8 mouse cellular contexts compared by ENCODE assay signal in the genomic region with DNA sequence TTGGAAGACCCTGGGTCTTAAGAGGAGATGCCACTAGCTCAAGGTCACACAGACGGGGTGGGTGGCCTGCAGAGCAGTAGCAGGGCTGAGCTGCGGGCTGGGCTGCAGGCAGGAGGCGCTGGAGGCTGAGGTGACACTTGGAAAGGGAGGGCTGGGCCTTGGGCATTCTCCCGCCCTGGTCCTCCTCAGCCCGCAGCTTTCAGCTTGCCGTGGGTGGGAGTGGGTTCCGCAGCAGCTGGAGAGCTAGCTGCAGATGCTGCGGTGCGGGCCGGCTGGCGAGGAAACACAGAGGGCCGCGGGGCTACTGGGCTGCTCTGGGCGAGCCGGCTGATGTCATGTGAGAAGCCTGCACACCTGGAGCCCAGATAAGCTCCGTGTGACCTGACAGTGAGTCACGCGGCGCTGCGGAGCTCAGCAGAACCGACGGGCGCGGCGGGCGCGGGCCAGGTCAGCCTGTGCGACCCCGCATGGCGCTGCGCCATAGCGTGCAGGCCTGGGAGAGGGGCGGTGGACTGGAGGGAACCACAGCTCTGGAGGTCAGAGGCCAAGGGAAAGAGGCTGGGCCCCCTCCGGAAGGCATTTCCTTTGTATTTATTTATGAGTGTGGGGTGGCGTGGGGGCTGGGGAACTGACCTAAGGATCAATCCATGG. TPM values are rescaled to one million over a fixed set of nuclear protein-coding genes. Genes with fewer than 3 reads are reported as not detected.
A peak's percentile ranks its signal among the peaks of the same experiment; 100 is the strongest.
DNase-seq lines count a peak whose midpoint lies in the region; ATAC-seq and TF ChIP-seq lines count a peak whose summit lies in the region.

No protein-coding gene starts in this region.

- H3K27ac ChIP-seq in left cerebral cortex, adult 2 months: peak overlapping the region; percentile 97
- peak overlapping the region; percentile 81 for H3K27ac ChIP-seq in embryonic facial prominence, embryonic 10.5 days (replicated peaks)
- peak overlapping the region; percentile 75 to 85 for H3K27ac ChIP-seq in heart, embryonic 14.5 days (replicated peaks in 1 of 2; ENCODE audit: control insufficient read depth in 1 of 2, insufficient read depth in 1 of 2, low read depth in 2 of 2, low read length in 2 of 2)
- H3K27ac ChIP-seq in kidney, postnatal 0 days: peak overlapping the region; percentile 78
- H3K27ac ChIP-seq in lung, embryonic 14.5 days (ENCODE audit: low read depth): peak overlapping the region; percentile 52; the same call in 1 of the 2 replicates
- peak overlapping the region; percentile 88 for H3K27ac ChIP-seq in olfactory bulb, adult 2 months (ENCODE audit: insufficient read depth, low read depth, low read length)

- TF ChIP-seq POLR2A in olfactory bulb, adult 2 months (IDR thresholded peaks at IDR 0.05; ENCODE audit: insufficient read depth, low read depth, low read length): no peak

- peak overlapping the region; percentile 92 for H3K4me2 ChIP-seq in heart, embryonic 14.5 days (ENCODE audit: low read length)
- H3K4me2 ChIP-seq in kidney, postnatal 0 days (ENCODE audit: low read length): peak overlapping the region; percentile 84
- peak overlapping the region; percentile 91 for H3K4me2 ChIP-seq in lung, embryonic 14.5 days

- H3K9ac ChIP-seq in heart, embryonic 14.5 days (ENCODE audit: low read length): peak overlapping the region; percentile 75
- H3K9ac ChIP-seq in kidney, postnatal 0 days (ENCODE audit: low read depth, low read length): peak overlapping the region; percentile 60
- peak overlapping the region; percentile 45 for H3K9ac ChIP-seq in lung, embryonic 14.5 days

- peaks cover 20% of the 10 kb centered on the region for H3K27me3 ChIP-seq in embryonic facial prominence, embryonic 10.5 days (replicated peaks; ENCODE audit: low read depth, poor library complexity, severe bottlenecking)
- H3K27me3 ChIP-seq in heart, embryonic 14.5 days (ENCODE audit: control insufficient read depth, insufficient read depth, low read length): no peaks in the 10 kb centered on the region
- no peaks in the 10 kb centered on the region for H3K27me3 ChIP-seq in kidney, postnatal 0 days (ENCODE audit: insufficient read depth, low read length)
- no peaks in the 10 kb centered on the region for H3K27me3 ChIP-seq in lung, embryonic 14.5 days (ENCODE audit: insufficient read depth, low read length)

- TF ChIP-seq CTCF in left cerebral cortex, adult 2 months (IDR thresholded peaks at IDR 0.05): peak; percentile 54
- peak; percentile 64 for TF ChIP-seq CTCF in kidney, postnatal 0 days (IDR thresholded peaks at IDR 0.05; ENCODE audit: low read depth)
- peak; percentile 64 for TF ChIP-seq CTCF in lung, embryonic 14.5 days (IDR thresholded peaks at IDR 0.05; ENCODE audit: low read depth)
- TF ChIP-seq CTCF in olfactory bulb, adult 2 months (IDR thresholded peaks at IDR 0.05; ENCODE audit: insufficient read depth, low read depth, low read length): peak; percentile 20; the same call in 1 of the 2 replicates

- no peaks in the 10 kb centered on the region for H3K36me3 ChIP-seq in embryonic facial prominence, embryonic 10.5 days (replicated peaks)
- H3K36me3 ChIP-seq in heart, embryonic 14.5 days (ENCODE audit: control insufficient read depth, insufficient read depth, low read length): no peaks in the 10 kb centered on the region
- no peaks in the 10 kb centered on the region for H3K36me3 ChIP-seq in kidney, postnatal 0 days (ENCODE audit: insufficient read depth, low read length)
- no peaks in the 10 kb centered on the region for H3K36me3 ChIP-seq in lung, embryonic 14.5 days (ENCODE audit: insufficient read depth)

- peak overlapping the region; percentile 84 for H3K4me3 ChIP-seq in left cerebral cortex, adult 2 months
- peak overlapping the region; percentile 55 for H3K4me3 ChIP-seq in embryonic facial prominence, embryonic 10.5 days
- H3K4me3 ChIP-seq in heart, embryonic 14.5 days (ENCODE audit: control insufficient read depth in 1 of 2, insufficient read depth in 1 of 2, low read depth in 1 of 2, low read length in 2 of 2): peak overlapping the region; percentile 49
- H3K4me3 ChIP-seq in kidney, postnatal 0 days (replicated peaks; ENCODE audit: low read depth, low read length): peak overlapping the region; percentile 35
- peak overlapping the region; percentile 41 for H3K4me3 ChIP-seq in lung, embryonic 14.5 days (ENCODE audit: low read depth, low read length)
- peak overlapping the region; percentile 45 for H3K4me3 ChIP-seq in olfactory bulb, adult 2 months (ENCODE audit: insufficient read depth, low read depth, low read length)

- H3K4me1 ChIP-seq in embryonic facial prominence, embryonic 10.5 days: peaks cover 49% of the 10 kb centered on the region
- H3K4me1 ChIP-seq in heart, embryonic 14.5 days (ENCODE audit: control insufficient read depth in 2 of 2, insufficient read depth in 2 of 2, low read length in 2 of 2): peaks cover 28 to 43% of the 10 kb centered on the region in 2 experiments
- peaks cover 35% of the 10 kb centered on the region for H3K4me1 ChIP-seq in kidney, postnatal 0 days (replicated peaks; ENCODE audit: insufficient read depth, low read length)
- H3K4me1 ChIP-seq in lung, embryonic 14.5 days (ENCODE audit: insufficient read depth): peaks cover 23% of the 10 kb centered on the region; the same call in 1 of the 2 replicates
- peaks cover 32% of the 10 kb centered on the region for H3K4me1 ChIP-seq in olfactory bulb, adult 2 months (ENCODE audit: control insufficient read depth, insufficient read depth, low read length)

- WGBS in embryonic facial prominence, embryonic 10.5 days: under 1% methylated on average over 35 of the region's 35 CpGs
- WGBS in heart, embryonic 14.5 days: 3% methylated on average over 35 of the region's 35 CpGs
- WGBS in kidney, postnatal 0 days: 1% methylated on average over 35 of the region's 35 CpGs
- 3% methylated on average over 35 of the region's 35 CpGs for WGBS in lung, embryonic 14.5 days
- WGBS in olfactory bulb, adult 2 months: 9% methylated on average over 35 of the region's 35 CpGs

- DNase-seq in left cerebral cortex, adult 2 months (ENCODE audit: extremely low spot score in 1 of 2, low spot score in 2 of 2): peak; percentile 50 to 56
- DNase-seq in left cerebral cortex, adult 11 months (ENCODE audit: low spot score): no peak
- peak; percentile 68 for DNase-seq in embryonic facial prominence, embryonic 10.5 days (ENCODE audit: low spot score)
- DNase-seq in kidney, postnatal 0 days (ENCODE audit: low spot score): peak; percentile 84
- peak; percentile 67 for DNase-seq in lung, embryonic 14.5 days
- DNase-seq in urinary bladder, adult 2 months (ENCODE audit: low spot score): peak; percentile 50

- intact Hi-C loops in left cerebral cortex, adult 2 months (cut with DNase I): no loop called here

- no peaks in the 10 kb centered on the region for H3K9me3 ChIP-seq in embryonic facial prominence, embryonic 10.5 days
- H3K9me3 ChIP-seq in heart, embryonic 14.5 days (ENCODE audit: control insufficient read depth, low read length): no peaks in the 10 kb centered on the region
- H3K9me3 ChIP-seq in kidney, postnatal 0 days (replicated peaks; ENCODE audit: low read length): no peaks in the 10 kb centered on the region
- H3K9me3 ChIP-seq in lung, embryonic 14.5 days (ENCODE audit: low read depth, low read length): no peaks in the 10 kb centered on the region

- peak; percentile 28 for ATAC-seq in heart, embryonic 14.5 days (ENCODE audit: insufficient number of reproducible peaks, insufficient read depth, low FRiP score, low read depth)
- peak; percentile 37 for ATAC-seq in kidney, postnatal 0 days (replicated peaks; ENCODE audit: low FRiP score, low read depth)
- peak; percentile 36; the same call in 1 of the 2 replicates for ATAC-seq in lung, embryonic 14.5 days (ENCODE audit: insufficient read depth)

RNA-seq across cellular contexts. Expression of a gene that starts 3.4 kb away (rescaled TPM):
- 100 to 1,000 TPM; 164 to 169 TPM for total RNA-seq in left cerebral cortex, adult 2 months (2021)
- polyA plus RNA-seq in embryonic facial prominence, embryonic 10.5 days (2016; fragmentation: Nextera tagmentation; extraction: Ambion mirVana): 25.7 and 27.2 TPM in 2 replicates
- polyA plus RNA-seq in heart, embryonic 14.5 days (2014; fragmentation: Nextera tagmentation; extraction: Ambion mirVana): 114 and 115 TPM in 2 replicates
- polyA plus RNA-seq in kidney, postnatal 0 days (2015; fragmentation: Nextera tagmentation; extraction: Ambion mirVana): 26.5 and 27.7 TPM in 2 replicates
- 32.2 and 35.0 TPM in 2 replicates for polyA plus RNA-seq in lung, embryonic 14.5 days (2014; fragmentation: Nextera tagmentation; extraction: Ambion mirVana)
- 284 TPM in 1 of 2 replicates, not detected in the other for polyA plus RNA-seq in olfactory bulb, adult 2 months (2012; ENCODE audit: insufficient read depth, insufficient read length, low replicate concordance, missing spikeins)
- polyA plus RNA-seq in urinary bladder, adult 2 months (2012; rRNA removed): 24.1 and 33.8 TPM in 2 replicates

RNA-seq across cellular contexts. Expression of a gene that starts 21.1 kb away (rescaled TPM):
- not detected for total RNA-seq in left cerebral cortex, adult 2 months (2021)
- polyA plus RNA-seq in embryonic facial prominence, embryonic 10.5 days (2016; fragmentation: Nextera tagmentation; extraction: Ambion mirVana): 1.3 and 1.6 TPM in 2 replicates
- polyA plus RNA-seq in heart, embryonic 14.5 days (2014; fragmentation: Nextera tagmentation; extraction: Ambion mirVana): 0.84 and 1.1 TPM in 2 replicates
- 0.34 and 0.40 TPM in 2 replicates for polyA plus RNA-seq in kidney, postnatal 0 days (2015; fragmentation: Nextera tagmentation; extraction: Ambion mirVana)
- polyA plus RNA-seq in lung, embryonic 14.5 days (2014; fragmentation: Nextera tagmentation; extraction: Ambion mirVana): 1.1 and 1.5 TPM in 2 replicates
- not detected in 2 replicates for polyA plus RNA-seq in olfactory bulb, adult 2 months (2012; ENCODE audit: insufficient read depth, insufficient read length, low replicate concordance, missing spikeins)
- polyA plus RNA-seq in urinary bladder, adult 2 months (2012; rRNA removed): not detected in 2 replicates

RNA-seq across cellular contexts. Expression of a gene that starts 41.4 kb away (rescaled TPM):
- total RNA-seq in left cerebral cortex, adult 2 months (2021): not detected
- 0.88 and 2.2 TPM in 2 replicates for polyA plus RNA-seq in embryonic facial prominence, embryonic 10.5 days (2016; fragmentation: Nextera tagmentation; extraction: Ambion mirVana)
- polyA plus RNA-seq in heart, embryonic 14.5 days (2014; fragmentation: Nextera tagmentation; extraction: Ambion mirVana): not detected in 2 replicates
- not detected in 2 replicates for polyA plus RNA-seq in kidney, postnatal 0 days (2015; fragmentation: Nextera tagmentation; extraction: Ambion mirVana)
- polyA plus RNA-seq in lung, embryonic 14.5 days (2014; fragmentation: Nextera tagmentation; extraction: Ambion mirVana): not detected in 2 replicates
- not detected in 2 replicates for polyA plus RNA-seq in olfactory bulb, adult 2 months (2012; ENCODE audit: insufficient read depth, insufficient read length, low replicate concordance, missing spikeins)
- polyA plus RNA-seq in urinary bladder, adult 2 months (2012; rRNA removed): not detected in 2 replicates
